Mouse (Mus musculus) stomach, postnatal 0 days (tissue): ENCODE results near the gene Hist2h2ac.

ENCODE experiments used
- CTCF ChIP-seq: IDR thresholded peaks from 2 replicates; pipeline ENCODE4 v1.5.1; 2016; ENCODE audit warnings: antibody characterized with exemption, low read depth, mild to moderate bottlenecking, moderate library complexity
- EP300 ChIP-seq: optimal IDR thresholded peaks from 2 replicates; pipeline ENCODE3; 2016; ENCODE audit warnings: antibody characterized with exemption

GRCm38 (mm10) chr3:96230910-96231757, 10.5 kb upstream of the Hist2h2ac start:
- no peak for TF ChIP-seq CTCF
- TF ChIP-seq EP300: no peak
